Mouse (Mus musculus) lung, postnatal 36 days (tissue): Measurements from ENCODE around the gene Acad8.
A peak's percentile ranks its signal among the peaks of the same experiment; 100 is the strongest.

Source experiments
- DNase-seq: peaks from one replicate; pipeline ENCODE4 v3.0.0; 2022; ENCODE audit warnings: mixed read lengths

Gene Acad8

GRCm38 (mm10) chr9:26978776-26979175 is 20.6 kb downstream of the Acad8 start:
- no peak for DNase-seq

GRCm38 (mm10) chr9:26977754-26978153 is 21.6 kb downstream of the Acad8 start:
- peak; percentile 7 for DNase-seq

- no peak for DNase-seq
These were observed 51.6 kb downstream of the Acad8 start for GRCm38 (mm10) chr9:26947790-26948189.

- DNase-seq: peak; percentile 78
These were observed 75.2 kb downstream of the Acad8 start for GRCm38 (mm10) chr9:26924146-26924545.
